Mouse (Mus musculus): ENCODE data around the gene Tmem258. TPM values are rescaled to one million over a fixed set of nuclear protein-coding genes. Genes with fewer than 3 reads are reported as not detected.

Gene Tmem258
- polyA plus RNA-seq, 1 experiment from 2014 or later = 498 TPM

GRCm38 (mm10) chr19:10239975-10240653 is 36.3 kb downstream of the Tmem258 start:
- WGBS = 1% methylated on average over 26 of the region's 26 CpGs
- peaks cover 18% of the 10 kb centered on the region for H3K4me1 ChIP-seq (replicated peaks; ENCODE audit: control insufficient read depth, insufficient read depth, low read length)
- H3K4me2 ChIP-seq (ENCODE audit: low read depth, low read length) = peak overlapping the region; percentile 87
- peak overlapping the region; percentile 72 for H3K9ac ChIP-seq (ENCODE audit: low read length)
- H3K36me3 ChIP-seq (ENCODE audit: control insufficient read depth, insufficient read depth, low read length) = no peaks in the 10 kb centered on the region
- H3K27me3 ChIP-seq (ENCODE audit: control insufficient read depth, insufficient read depth, low read depth, low read length) = no peaks in the 10 kb centered on the region
- no peak overlapping the region for H3K27ac ChIP-seq (ENCODE audit: low read length)
- peak overlapping the region; percentile 51 for H3K4me3 ChIP-seq (ENCODE audit: low read length)
- no peaks in the 10 kb centered on the region for H3K9me3 ChIP-seq (ENCODE audit: control insufficient read depth, low read length)
- peak; percentile 3; the same call in 1 of the 2 replicates for ATAC-seq (ENCODE audit: low read depth)

- 7% methylated on average over 40 of the region's 43 CpGs for WGBS
- Histone ChIP-seq H3K4me2 (ENCODE audit: low read depth, low read length) (peak within 1 kb of the TSS; percentile 87), H3K27me3 (ENCODE audit: control insufficient read depth, insufficient read depth, low read depth, low read length) (no peaks in the 10 kb centered on the region), H3K9ac (ENCODE audit: low read length) (peak within 1 kb of the TSS; percentile 72), H3K4me1 (replicated peaks; ENCODE audit: control insufficient read depth, insufficient read depth, low read length) (peaks cover 18% of the 10 kb centered on the region), H3K36me3 (ENCODE audit: control insufficient read depth, insufficient read depth, low read length) (no peaks in the 10 kb centered on the region), H3K4me3 (ENCODE audit: low read length) (peak within 1 kb of the TSS; percentile 51), H3K27ac (ENCODE audit: low read length) (no peak within 1 kb of the TSS), H3K9me3 (ENCODE audit: control insufficient read depth, low read length) (no peaks in the 10 kb centered on the region)
- peak; percentile 88 for ATAC-seq (ENCODE audit: low read depth)
Measured at GRCm38 (mm10) chr19:10240654-10241305, 37.0 kb downstream of the Tmem258 start, which contains the start of gene Myrf. Myrf (minus strand) TSS chr19:10240748.

DNA sequence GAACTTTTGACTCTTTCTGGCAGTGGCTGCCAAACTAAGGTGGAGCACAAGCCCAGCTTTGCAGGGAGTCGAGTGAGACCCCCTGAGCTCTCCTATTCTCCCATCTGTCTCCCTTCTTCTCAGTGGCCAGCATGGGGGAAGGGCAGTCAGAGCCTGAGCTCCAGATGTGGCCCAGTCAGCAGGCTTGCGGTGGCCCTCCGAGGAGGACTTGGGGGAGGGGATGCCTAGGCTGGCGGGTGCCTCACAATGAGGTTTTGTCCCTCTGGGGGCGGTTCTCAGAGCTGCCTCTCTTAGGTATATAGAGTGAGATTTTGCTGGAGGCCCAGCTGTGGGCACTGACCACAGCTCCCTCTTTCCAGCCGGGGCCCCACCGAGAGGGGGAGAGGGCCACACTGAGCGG is 39.1 kb downstream of the Tmem258 start:
- no peak for ATAC-seq (ENCODE audit: low read depth)

DNA sequence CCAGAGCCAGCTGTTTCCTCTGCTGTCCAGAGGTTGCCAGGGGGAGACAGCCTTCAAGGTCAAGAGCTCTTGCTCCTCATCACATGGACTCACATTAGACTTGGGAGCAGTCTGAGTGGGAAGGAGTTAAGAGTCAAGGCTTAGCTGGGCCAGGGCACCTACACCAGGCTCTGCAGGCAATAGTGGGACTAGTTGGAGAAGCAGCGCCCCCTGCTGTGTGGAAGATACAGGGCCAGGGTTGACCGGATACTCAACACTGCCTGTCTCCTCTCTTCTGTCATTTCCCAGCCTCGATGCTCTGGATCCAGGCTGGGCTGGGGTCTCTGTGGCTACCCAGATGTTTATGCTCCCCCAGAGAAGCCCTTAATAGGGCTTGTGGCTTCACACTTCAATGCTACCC is 40.4 kb downstream of the Tmem258 start:
- H3K4me3 ChIP-seq (ENCODE audit: low read length) = no peak overlapping the region
- H3K4me2 ChIP-seq (ENCODE audit: low read depth, low read length) = no peak overlapping the region
- no peak for ATAC-seq (ENCODE audit: low read depth)
- no peak overlapping the region for H3K27ac ChIP-seq (ENCODE audit: low read length)
- H3K4me1 ChIP-seq (replicated peaks; ENCODE audit: control insufficient read depth, insufficient read depth, low read length) = peaks cover 26% of the 10 kb centered on the region
- no peaks in the 10 kb centered on the region for H3K27me3 ChIP-seq (ENCODE audit: control insufficient read depth, insufficient read depth, low read depth, low read length)
- 10% methylated on average over 3 of the region's 3 CpGs for WGBS
- no peaks in the 10 kb centered on the region for H3K9me3 ChIP-seq (ENCODE audit: control insufficient read depth, low read length)
- no peaks in the 10 kb centered on the region for H3K36me3 ChIP-seq (ENCODE audit: control insufficient read depth, insufficient read depth, low read length)
- H3K9ac ChIP-seq (ENCODE audit: low read length) = no peak overlapping the region

More for the DNA sequence above, 39.1 kb downstream of the Tmem258 start:
- 28% methylated on average over 8 of the region's 8 CpGs for WGBS
- no peak overlapping the region for H3K4me2 ChIP-seq (ENCODE audit: low read depth, low read length)
- H3K27me3 ChIP-seq (ENCODE audit: control insufficient read depth, insufficient read depth, low read depth, low read length) = no peaks in the 10 kb centered on the region
- H3K9ac ChIP-seq (ENCODE audit: low read length) = no peak overlapping the region
- H3K36me3 ChIP-seq (ENCODE audit: control insufficient read depth, insufficient read depth, low read length) = no peaks in the 10 kb centered on the region
- H3K27ac ChIP-seq (ENCODE audit: low read length) = no peak overlapping the region
- H3K4me1 ChIP-seq (replicated peaks; ENCODE audit: control insufficient read depth, insufficient read depth, low read length) = peaks cover 27% of the 10 kb centered on the region
- no peak overlapping the region for H3K4me3 ChIP-seq (ENCODE audit: low read length)
- H3K9me3 ChIP-seq (ENCODE audit: control insufficient read depth, low read length) = no peaks in the 10 kb centered on the region

DNA sequence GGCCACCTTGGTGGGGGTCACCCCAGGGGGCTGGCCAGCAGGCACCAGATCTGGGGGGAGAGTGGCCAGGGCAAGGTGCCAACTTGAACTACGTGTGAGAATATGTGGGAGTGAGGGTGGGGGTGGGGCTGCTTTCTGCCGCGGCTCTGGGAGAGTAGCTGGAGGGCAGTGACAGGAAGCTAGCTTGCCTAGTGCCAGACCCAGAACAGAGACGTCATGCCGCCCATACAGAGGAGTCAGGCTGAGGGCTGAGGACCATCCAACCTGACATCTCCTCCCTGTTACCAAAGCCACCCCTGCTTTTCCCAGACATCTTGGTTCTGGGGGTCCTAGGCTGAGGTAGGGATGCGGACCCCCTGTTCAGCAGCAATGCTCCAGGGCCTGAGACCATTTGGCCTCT is 43.4 kb downstream of the Tmem258 start:
- Histone ChIP-seq H3K36me3 (ENCODE audit: control insufficient read depth, insufficient read depth, low read length) (no peaks in the 10 kb centered on the region), H3K9ac (ENCODE audit: low read length) (no peak overlapping the region), H3K9me3 (ENCODE audit: control insufficient read depth, low read length) (no peaks in the 10 kb centered on the region), H3K4me1 (replicated peaks; ENCODE audit: control insufficient read depth, insufficient read depth, low read length) (peaks cover 15% of the 10 kb centered on the region), H3K4me3 (ENCODE audit: low read length) (no peak overlapping the region), H3K27ac (ENCODE audit: low read length) (no peak overlapping the region), H3K4me2 (ENCODE audit: low read depth, low read length) (no peak overlapping the region), H3K27me3 (ENCODE audit: control insufficient read depth, insufficient read depth, low read depth, low read length) (no peaks in the 10 kb centered on the region)
- WGBS = 20% methylated on average over 6 of the region's 6 CpGs
- ATAC-seq (ENCODE audit: low read depth) = no peak

- WGBS = 28% methylated on average over 20 of the region's 20 CpGs
- peak; percentile 89 for ATAC-seq (ENCODE audit: low read depth)
- Histone ChIP-seq H3K4me1 (replicated peaks; ENCODE audit: control insufficient read depth, insufficient read depth, low read length) (peaks cover 15% of the 10 kb centered on the region), H3K4me2 (ENCODE audit: low read depth, low read length) (no peak overlapping the region), H3K9me3 (ENCODE audit: control insufficient read depth, low read length) (no peaks in the 10 kb centered on the region), H3K27me3 (ENCODE audit: control insufficient read depth, insufficient read depth, low read depth, low read length) (no peaks in the 10 kb centered on the region), H3K4me3 (ENCODE audit: low read length) (no peak overlapping the region), H3K9ac (ENCODE audit: low read length) (no peak overlapping the region), H3K36me3 (ENCODE audit: control insufficient read depth, insufficient read depth, low read length) (no peaks in the 10 kb centered on the region), H3K27ac (ENCODE audit: low read length) (no peak overlapping the region)
Measured at GRCm38 (mm10) chr19:10248128-10248527, 44.3 kb downstream of the Tmem258 start.

Small RNA genes within 50 kb of the gene (microRNA-seq; reads per million reads assigned to microRNA genes)
- 1.4 reads per million for gene Mir6993

Other genes with a start within 250 kb of the Tmem258 start
- 1,957 and 1,991 TPM in 2 replicates for gene Fth1, start 223.4 kb upstream of the Tmem258 start, polyA plus RNA-seq (2015; fragmentation: Nextera tagmentation; extraction: Ambion mirVana)
- gene Best1, start 202.4 kb upstream of the Tmem258 start, polyA plus RNA-seq (2015; fragmentation: Nextera tagmentation; extraction: Ambion mirVana) = 1.1 and 1.4 TPM in 2 replicates
- gene Rab3il1, start 202.3 kb upstream of the Tmem258 start, polyA plus RNA-seq (2015; fragmentation: Nextera tagmentation; extraction: Ambion mirVana) = 30.3 and 33.0 TPM in 2 replicates
- gene Fads3, start 162.4 kb upstream of the Tmem258 start, polyA plus RNA-seq (2015; fragmentation: Nextera tagmentation; extraction: Ambion mirVana) = 72.0 and 76.0 TPM in 2 replicates
- 67.5 and 74.5 TPM in 2 replicates for gene Fads2, start 102.3 kb upstream of the Tmem258 start, polyA plus RNA-seq (2015; fragmentation: Nextera tagmentation; extraction: Ambion mirVana)
- gene Fads1, start 21.1 kb upstream of the Tmem258 start, polyA plus RNA-seq (2015; fragmentation: Nextera tagmentation; extraction: Ambion mirVana) = 78.2 and 91.0 TPM in 2 replicates
- 99.0 and 106 TPM in 2 replicates for gene Fen1, start 155 bp downstream of the Tmem258 start, polyA plus RNA-seq (2015; fragmentation: Nextera tagmentation; extraction: Ambion mirVana)
- 5.0 and 6.0 TPM in 2 replicates for gene Myrf, start 36.7 kb downstream of the Tmem258 start, polyA plus RNA-seq (2015; fragmentation: Nextera tagmentation; extraction: Ambion mirVana)
- 3.0 and 3.2 TPM in 2 replicates for gene Dagla, start 100.9 kb downstream of the Tmem258 start, polyA plus RNA-seq (2015; fragmentation: Nextera tagmentation; extraction: Ambion mirVana)
- gene Syt7, start 185.1 kb downstream of the Tmem258 start, polyA plus RNA-seq (2015; fragmentation: Nextera tagmentation; extraction: Ambion mirVana) = 0.75 and 0.82 TPM in 2 replicates

Data from lung, embryonic 16.5 days (tissue).